Comparison of ENCODE assay signal across 8 mouse cellular contexts in genomic region chr1:153741551-153742316, GRCm38 (mm10). TPM values are rescaled to one million over a fixed set of nuclear protein-coding genes. Genes with fewer than 3 reads are reported as not detected.
DNase-seq lines count a peak whose midpoint lies in the region; ATAC-seq and TF ChIP-seq lines count a peak whose summit lies in the region.

No protein-coding gene starts in this region.

- TF ChIP-seq POLR2A in brain, embryonic 14.5 days (IDR thresholded peaks at IDR 0.05; ENCODE audit: borderline replicate concordance, extremely low read depth, insufficient read depth, insufficient read length, poor library complexity, severe bottlenecking) = no peak

- TF ChIP-seq CTCF in brain, embryonic 14.5 days (IDR thresholded peaks at IDR 0.05; ENCODE audit: borderline replicate concordance, extremely low read depth, insufficient read depth, insufficient read length) = no peak
- TF ChIP-seq CTCF in heart, postnatal 0 days (IDR thresholded peaks at IDR 0.05; ENCODE audit: low read depth) = no peak

- no peak for DNase-seq in heart, postnatal 14 days
- peak; percentile 61 for DNase-seq in brain, embryonic 14.5 days (ENCODE audit: low read depth)
- DNase-seq in heart, postnatal 0 days (ENCODE audit: low spot score) = no peak
- DNase-seq in cerebellum, adult 11-12 months = no peak
- DNase-seq in spleen, adult 12 weeks (ENCODE audit: low spot score) = no peak
- no peak for DNase-seq in gastrocnemius, postnatal 36 days

- H3K9ac ChIP-seq in heart, embryonic 13.5 days = peak overlapping the region; percentile 67
- no peak overlapping the region for H3K9ac ChIP-seq in heart, postnatal 0 days (replicated peaks; ENCODE audit: low read depth, low read length)
- peak overlapping the region; percentile 62 for H3K9ac ChIP-seq in midbrain, embryonic 12.5 days (replicated peaks)

- peak overlapping the region; percentile 58 for H3K4me3 ChIP-seq in heart, embryonic 13.5 days
- peak overlapping the region; percentile 48 for H3K4me3 ChIP-seq in heart, postnatal 0 days (ENCODE audit: low read depth, low read length)
- H3K4me3 ChIP-seq in midbrain, embryonic 12.5 days = peak overlapping the region; percentile 51

- H3K4me2 ChIP-seq in heart, embryonic 13.5 days = peak overlapping the region; percentile 81
- H3K4me2 ChIP-seq in heart, postnatal 0 days (ENCODE audit: low read depth, low read length) = peak overlapping the region; percentile 75
- H3K4me2 ChIP-seq in midbrain, embryonic 12.5 days (replicated peaks) = peak overlapping the region; percentile 71

- peaks cover 33% of the 10 kb centered on the region for H3K4me1 ChIP-seq in heart, embryonic 13.5 days
- peaks cover 8% of the 10 kb centered on the region for H3K4me1 ChIP-seq in heart, postnatal 0 days (ENCODE audit: control insufficient read depth, insufficient read depth)
- peaks cover 71% of the 10 kb centered on the region for H3K4me1 ChIP-seq in midbrain, embryonic 12.5 days

- H3K27ac ChIP-seq in heart, embryonic 13.5 days (replicated peaks) = 0 out of 2 replicates have a peak overlapping the region, but pooled peaks have one; percentile 3
- H3K27ac ChIP-seq in heart, postnatal 0 days (ENCODE audit: low read depth) = peak overlapping the region; percentile 9; the same call in 1 of the 2 replicates
- H3K27ac ChIP-seq in midbrain, embryonic 12.5 days (replicated peaks) = peak overlapping the region; percentile 47; the same call in 1 of the 2 replicates

- no peaks in the 10 kb centered on the region for H3K9me3 ChIP-seq in heart, embryonic 13.5 days
- H3K9me3 ChIP-seq in heart, postnatal 0 days (replicated peaks; ENCODE audit: control insufficient read depth, low read length) = no peaks in the 10 kb centered on the region
- no peaks in the 10 kb centered on the region for H3K9me3 ChIP-seq in midbrain, embryonic 12.5 days

- TF ChIP-seq EP300 in heart, postnatal 0 days (IDR thresholded peaks at IDR 0.05; ENCODE audit: low read depth) = no peak

- intact Hi-C loops in heart, postnatal 14 days (cut with DNase I) = loop anchor here (1.0 kb wide), 1 partner anchor 182 kb away; no protein-coding TSS in a partner anchor
- intact Hi-C loops in gastrocnemius, postnatal 36 days (cut with DNase I) = loop anchor here (1.0 kb wide), 1 partner anchor 184 kb away; no protein-coding TSS in a partner anchor

- 52% methylated on average over 18 of the region's 18 CpGs for WGBS in heart, embryonic 13.5 days
- WGBS in heart, postnatal 0 days = 45% methylated on average over 18 of the region's 18 CpGs
- 61% methylated on average over 18 of the region's 18 CpGs for WGBS in midbrain, embryonic 12.5 days

- peaks cover 58% of the 10 kb centered on the region for H3K27me3 ChIP-seq in heart, embryonic 13.5 days (replicated peaks)
- H3K27me3 ChIP-seq in heart, postnatal 0 days (ENCODE audit: control insufficient read depth, insufficient read depth, low read length) = peaks cover 14% of the 10 kb centered on the region; the same call in 1 of the 2 replicates
- peaks cover 27% of the 10 kb centered on the region for H3K27me3 ChIP-seq in midbrain, embryonic 12.5 days

- peaks cover 10% of the 10 kb centered on the region for H3K36me3 ChIP-seq in heart, embryonic 13.5 days
- H3K36me3 ChIP-seq in heart, postnatal 0 days (replicated peaks; ENCODE audit: control insufficient read depth, insufficient read depth, low read length) = no peaks in the 10 kb centered on the region
- peaks cover 11% of the 10 kb centered on the region; the same call in 1 of the 2 replicates for H3K36me3 ChIP-seq in midbrain, embryonic 12.5 days

- no peak for ATAC-seq in heart, embryonic 13.5 days (ENCODE audit: extremely low read depth, insufficient number of reproducible peaks, low FRiP score, low TSS enrichment)
- no peak for ATAC-seq in heart, postnatal 0 days (ENCODE audit: insufficient read depth, low read depth)
- ATAC-seq in midbrain, embryonic 12.5 days (ENCODE audit: low FRiP score, low read depth) = no peak

RNA-seq across cellular contexts. Expression of gene Rgs16, which starts 1.6 kb away (rescaled TPM):
- polyA plus RNA-seq in heart, embryonic 13.5 days (2015; fragmentation: Nextera tagmentation; extraction: Ambion mirVana) = 5.7 and 6.8 TPM in 2 replicates
- 1 to 10 TPM; 1.2 to 2.1 TPM for total RNA-seq in heart, postnatal 14 days (2021)
- 22.8 and 35.5 TPM in 2 replicates for polyA plus RNA-seq in brain, embryonic 14.5 days (2012; rRNA removed)
- 0.89 and 1.8 TPM in 2 replicates for total RNA-seq in heart, postnatal 0 days (2014; rRNA removed; ENCODE audit: low replicate concordance)
- 2.2 and 3.0 TPM in 2 replicates for polyA plus RNA-seq in heart, postnatal 0 days (2015; fragmentation: Nextera tagmentation; extraction: Ambion mirVana)
- 46.3 and 53.3 TPM in 2 replicates for polyA plus RNA-seq in midbrain, embryonic 12.5 days (2016; fragmentation: Nextera tagmentation; extraction: Ambion mirVana)
- 1 to 10 TPM in 1 of 2 experiments, under 1 TPM in 1; 0.62 to 1.1 TPM for total RNA-seq in gastrocnemius, postnatal 36 days (2021)

RNA-seq across cellular contexts. Expression of gene Rnasel, which starts 7.5 kb away (rescaled TPM):
- 13.9 and 17.3 TPM in 2 replicates for polyA plus RNA-seq in heart, embryonic 13.5 days (2015; fragmentation: Nextera tagmentation; extraction: Ambion mirVana)
- 1 to 10 TPM; 6.9 to 7.5 TPM for total RNA-seq in heart, postnatal 14 days (2021)
- polyA plus RNA-seq in brain, embryonic 14.5 days (2012; rRNA removed) = 59.5 and 78.4 TPM in 2 replicates
- 31.4 and 31.9 TPM in 2 replicates for total RNA-seq in heart, postnatal 0 days (2014; rRNA removed; ENCODE audit: low replicate concordance)
- polyA plus RNA-seq in heart, postnatal 0 days (2015; fragmentation: Nextera tagmentation; extraction: Ambion mirVana) = 17.4 and 22.1 TPM in 2 replicates
- polyA plus RNA-seq in midbrain, embryonic 12.5 days (2016; fragmentation: Nextera tagmentation; extraction: Ambion mirVana) = 42.1 and 42.9 TPM in 2 replicates
- 1 to 10 TPM in 1 of 2 experiments, under 1 TPM in 1; 0.99 to 1.4 TPM for total RNA-seq in gastrocnemius, postnatal 36 days (2021)
